Mouse (Mus musculus) ES-E14 (cell line): ENCODE results near the gene Gtf2b.

ENCODE experiments used
- CHD2 ChIP-seq: IDR thresholded peaks from 2 replicates; pipeline ENCODE4 v1.6.1; 2014; ENCODE audit warnings: mild to moderate bottlenecking, low read depth, low read length, inconsistent platforms
- MAFK ChIP-seq: IDR thresholded peaks from 2 replicates; pipeline ENCODE4 v1.6.1; 2014; ENCODE audit warnings: mild to moderate bottlenecking, low read depth, low read length, inconsistent platforms; ENCODE audit not compliant: insufficient read depth
- ZC3H11A ChIP-seq: IDR thresholded peaks from 2 replicates; pipeline ENCODE4 v1.6.1; 2012; ENCODE audit warnings: low read depth, mild to moderate bottlenecking, inconsistent platforms, low read length, borderline replicate concordance
- ZNF384 ChIP-seq: IDR thresholded peaks from 2 replicates; pipeline ENCODE4 v1.6.1; 2012; ENCODE audit warnings: low read depth, low read length, inconsistent platforms

- TF ChIP-seq ZNF384 (no peak), CHD2 (no peak), MAFK (no peak), ZC3H11A (no peak)
These were observed 3.7 kb downstream of the Gtf2b start for GRCm38 (mm10) chr3:142768498-142768897.
